Mouse (Mus musculus) testis, adult 2 months (tissue): Measurements from ENCODE around the gene Plac9a. TPM values are rescaled to one million over a fixed set of nuclear protein-coding genes. Genes with fewer than 3 reads are reported as not detected.

Experiments
- H3K27ac ChIP-seq: fragments of 200-500 bp; 2 replicates; pipeline ENCODE4 v1.5.1; 2012; ENCODE audit warnings: low read depth, low read length; ENCODE audit not compliant: control insufficient read depth, insufficient read depth
- H3K27me3 ChIP-seq: fragments of 200-500 bp; 2 replicates; pipeline ENCODE4 v1.6.1; 2012; ENCODE audit warnings: mild to moderate bottlenecking, low read length, moderate library complexity; ENCODE audit not compliant: control insufficient read depth, insufficient read depth
- H3K36me3 ChIP-seq: fragments of 200-500 bp; 2 replicates; pipeline ENCODE4 v1.6.1; 2012; ENCODE audit warnings: mild to moderate bottlenecking, low read length; ENCODE audit not compliant: control insufficient read depth, insufficient read depth
- H3K4me1 ChIP-seq: fragments of 200-500 bp; 2 replicates; pipeline ENCODE4 v1.6.1; 2012; ENCODE audit warnings: low read length; ENCODE audit not compliant: control insufficient read depth, insufficient read depth
- H3K4me3 ChIP-seq: fragments of 200-500 bp; 2 replicates; pipeline ENCODE4 v1.5.1; 2012; ENCODE audit warnings: low read depth, mild to moderate bottlenecking, low read length, moderate library complexity, mixed read lengths; ENCODE audit not compliant: control insufficient read depth
- CTCF ChIP-seq: fragments of 200-500 bp; IDR thresholded peaks from 2 replicates; pipeline ENCODE4 v1.5.1; 2012; ENCODE audit warnings: low read depth, mild to moderate bottlenecking, inconsistent platforms, low read length, moderate library complexity; ENCODE audit not compliant: control insufficient read depth, insufficient read depth, insufficient replicate concordance
- POLR2A ChIP-seq: fragments of 200-500 bp; IDR thresholded peaks from 2 replicates; pipeline ENCODE4 v1.6.1; 2012; ENCODE audit warnings: low read depth, mild to moderate bottlenecking, inconsistent platforms, low read length, moderate library complexity; ENCODE audit not compliant: control insufficient read depth
- polyA plus RNA-seq: library from polyadenylated mRNA; depleted of rRNA; stranded (reverse); fragments of >200 nt; gene quantifications from 2 replicates; pipeline ENCODE4 v1.2.3, GENCODE M21; 2012; rRNA removed

The Plac9a gene
- polyA plus RNA-seq, 1 experiment: 1.9 TPM

DNA sequence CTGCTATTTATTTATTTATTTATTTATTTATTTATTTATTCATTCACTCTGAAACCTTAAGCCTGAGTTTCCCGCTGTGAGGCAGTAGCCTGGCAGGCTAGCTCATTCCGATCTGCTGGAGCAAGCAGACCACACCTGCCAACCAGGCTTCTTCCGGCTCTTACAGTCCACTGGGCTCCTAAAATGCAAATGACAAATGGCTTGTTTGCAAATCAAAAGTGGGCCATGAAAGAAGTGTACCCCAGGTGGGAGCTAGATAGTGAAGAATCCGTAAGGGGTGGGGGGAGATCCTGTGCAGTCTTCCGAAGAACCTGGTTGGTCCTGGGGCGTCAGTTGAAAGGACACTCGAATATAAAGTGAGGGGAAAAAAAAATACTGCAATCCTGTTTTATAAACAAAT lies 61.9 kb downstream of the Plac9a start:
- no peak for TF ChIP-seq POLR2A
- TF ChIP-seq CTCF: no peak
- Histone ChIP-seq H3K36me3 (no peaks in the 10 kb centered on the region), H3K27me3 (no peaks in the 10 kb centered on the region), H3K27ac (no peak overlapping the region), H3K4me1 (peaks cover 8% of the 10 kb centered on the region), H3K4me3 (no peak overlapping the region)

- Histone ChIP-seq H3K27me3 (no peaks in the 10 kb centered on the region), H3K36me3 (no peaks in the 10 kb centered on the region), H3K4me3 (no peak overlapping the region), H3K4me1 (peaks cover 8% of the 10 kb centered on the region), H3K27ac (no peak overlapping the region)
- TF ChIP-seq POLR2A (no peak), CTCF (no peak)
Measured at GRCm38 (mm10) chr14:25839791-25840190, 63.1 kb downstream of the Plac9a start.

GRCm38 (mm10) chr14:25838411-25838810 lies 64.5 kb downstream of the Plac9a start:
- H3K27ac ChIP-seq: no peak overlapping the region
- no peak for TF ChIP-seq POLR2A
- TF ChIP-seq CTCF: no peak
- H3K4me1 ChIP-seq: peaks cover 8% of the 10 kb centered on the region
- no peaks in the 10 kb centered on the region for H3K36me3 ChIP-seq
- no peaks in the 10 kb centered on the region for H3K27me3 ChIP-seq
- H3K4me3 ChIP-seq: no peak overlapping the region

Other genes starting within 250 kb of the Plac9a start
- gene Ppif, start 208.9 kb downstream of the Plac9a start, polyA plus RNA-seq: 11.6 and 12.5 TPM in 2 replicates
- 2.7 TPM in 2 replicates for gene Zcchc24, start 134.1 kb downstream of the Plac9a start, polyA plus RNA-seq
- gene Anxa11, start 60.9 kb downstream of the Plac9a start, polyA plus RNA-seq: 55.8 and 59.2 TPM in 2 replicates
- gene Tmem254a, start 24.6 kb upstream of the Plac9a start, polyA plus RNA-seq: 0.74 and 1.1 TPM in 2 replicates
- 0.06 TPM in 1 of 2 replicates, not detected in the other for gene Cphx1, start 35.2 kb upstream of the Plac9a start, polyA plus RNA-seq
- gene Duxbl1, start 75.5 kb upstream of the Plac9a start, polyA plus RNA-seq: 0.07 and 0.12 TPM in 2 replicates
- gene Gm9780, start 139.6 kb upstream of the Plac9a start, polyA plus RNA-seq: 8.4 and 19.8 TPM in 2 replicates
- 2.1 TPM in 1 of 2 replicates, not detected in the other for gene Tmem254c, start 164.3 kb upstream of the Plac9a start, polyA plus RNA-seq
- gene Cphx2, start 178.4 kb upstream of the Plac9a start, polyA plus RNA-seq: not detected in 2 replicates
- gene Cphx3, start 179.2 kb upstream of the Plac9a start, polyA plus RNA-seq: not detected in 2 replicates
- gene Duxbl2, start 215.2 kb upstream of the Plac9a start, polyA plus RNA-seq: 0.04 and 0.05 TPM in 2 replicates